Mouse (Mus musculus) cerebellum, adult 2 months (tissue): Measurements from ENCODE around the gene Cox4i2. TPM values are rescaled to one million over a fixed set of nuclear protein-coding genes. Genes with fewer than 3 reads are reported as not detected.
A peak's percentile ranks its signal among the peaks of the same experiment; 100 is the strongest.

Experiments
- DNase-seq, 2 experiments: peaks; one replicate each; pipeline ENCODE4 v3.0.0; 2021
- H3K27ac ChIP-seq: fragments of 200-500 bp; 2 replicates; pipeline ENCODE4 v1.5.1; 2012; ENCODE audit warnings: low read length, control low read depth, inconsistent platforms; ENCODE audit not compliant: insufficient read depth
- H3K27me3 ChIP-seq: fragments of 200-500 bp; 2 replicates; pipeline ENCODE4 v1.6.1; 2012; ENCODE audit warnings: inconsistent platforms, mild to moderate bottlenecking, low read length, moderate library complexity; ENCODE audit not compliant: control insufficient read depth, insufficient read depth
- H3K4me1 ChIP-seq: fragments of 200-500 bp; 2 replicates; pipeline ENCODE4 v1.6.1; 2011; ENCODE audit warnings: low read length; ENCODE audit not compliant: control insufficient read depth, insufficient read depth
- H3K4me3 ChIP-seq: fragments of 200-500 bp; replicated peaks from 2 replicates; pipeline ENCODE3; 2011; ENCODE audit warnings: mild to moderate bottlenecking, low read depth, low read length, control low read depth; ENCODE audit not compliant: insufficient read depth
- CTCF ChIP-seq: fragments of 200-500 bp; IDR thresholded peaks from 2 replicates; pipeline ENCODE4 v1.5.1; 2011; ENCODE audit warnings: low read depth, mild to moderate bottlenecking, control low read depth, low read length, moderate library complexity, borderline replicate concordance; ENCODE audit not compliant: insufficient read depth
- POLR2A ChIP-seq: fragments of 200-500 bp; IDR thresholded peaks from 2 replicates; pipeline ENCODE4 v1.6.1; 2011; ENCODE audit warnings: low read length, control low read depth, borderline replicate concordance; ENCODE audit not compliant: insufficient read depth
- WGBS: fragments of 180-500 bp; shearing (Covaris S2); methylation state at CpG from one replicate; pipeline ENCODE4 v1.1.7; 2018; 5-methylcytosine and 5-hydroxymethylcytosine counted together
- polyA plus RNA-seq: library from polyadenylated mRNA; depleted of rRNA; stranded (reverse); fragments of >200 nt; gene quantifications from 2 replicates; pipeline ENCODE4 v1.2.3, GENCODE M21; 2012

Gene Cox4i2
- polyA plus RNA-seq, 1 experiment, result 9.2 TPM

DNA sequence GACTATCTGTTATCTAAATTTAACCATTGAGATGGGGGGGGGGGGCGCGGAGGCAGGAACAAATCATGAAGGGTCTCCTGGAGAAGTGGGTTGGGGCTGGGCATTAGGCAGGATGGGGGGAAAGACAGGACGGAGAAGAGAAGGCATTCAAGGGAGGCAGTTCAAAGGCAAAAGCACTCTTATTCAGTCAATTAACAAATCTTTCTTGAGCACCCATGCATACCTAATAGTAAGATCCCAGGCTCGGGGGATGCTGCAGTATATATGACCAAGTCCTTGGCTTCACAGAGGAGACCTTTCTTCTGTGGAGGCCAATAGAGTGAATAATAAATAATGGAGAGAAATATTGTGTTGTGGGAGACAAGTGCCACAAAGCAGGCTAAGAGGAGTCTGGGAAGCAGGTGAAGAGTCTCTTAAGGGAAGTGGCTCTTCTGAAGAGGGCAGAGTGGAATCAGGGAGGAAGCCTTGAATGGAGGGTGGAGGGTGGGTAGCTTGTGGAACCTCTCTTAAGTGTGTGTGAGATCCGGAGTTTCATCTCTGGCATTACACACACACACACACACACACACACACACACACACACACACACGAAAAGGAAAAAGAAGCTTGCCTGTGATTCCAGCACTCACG lies 11.2 kb downstream of the Cox4i2 start:
- no peaks in the 10 kb centered on the region for H3K27me3 ChIP-seq
- no peak overlapping the region for H3K27ac ChIP-seq
- no peak overlapping the region for H3K4me3 ChIP-seq
- peaks cover 3% of the 10 kb centered on the region; the same call in 1 of the 2 replicates for H3K4me1 ChIP-seq
- 62% methylated on average over 7 of the region's 7 CpGs for WGBS
- no peak for TF ChIP-seq POLR2A
- TF ChIP-seq CTCF, result no peak
- no peak for DNase-seq

DNA sequence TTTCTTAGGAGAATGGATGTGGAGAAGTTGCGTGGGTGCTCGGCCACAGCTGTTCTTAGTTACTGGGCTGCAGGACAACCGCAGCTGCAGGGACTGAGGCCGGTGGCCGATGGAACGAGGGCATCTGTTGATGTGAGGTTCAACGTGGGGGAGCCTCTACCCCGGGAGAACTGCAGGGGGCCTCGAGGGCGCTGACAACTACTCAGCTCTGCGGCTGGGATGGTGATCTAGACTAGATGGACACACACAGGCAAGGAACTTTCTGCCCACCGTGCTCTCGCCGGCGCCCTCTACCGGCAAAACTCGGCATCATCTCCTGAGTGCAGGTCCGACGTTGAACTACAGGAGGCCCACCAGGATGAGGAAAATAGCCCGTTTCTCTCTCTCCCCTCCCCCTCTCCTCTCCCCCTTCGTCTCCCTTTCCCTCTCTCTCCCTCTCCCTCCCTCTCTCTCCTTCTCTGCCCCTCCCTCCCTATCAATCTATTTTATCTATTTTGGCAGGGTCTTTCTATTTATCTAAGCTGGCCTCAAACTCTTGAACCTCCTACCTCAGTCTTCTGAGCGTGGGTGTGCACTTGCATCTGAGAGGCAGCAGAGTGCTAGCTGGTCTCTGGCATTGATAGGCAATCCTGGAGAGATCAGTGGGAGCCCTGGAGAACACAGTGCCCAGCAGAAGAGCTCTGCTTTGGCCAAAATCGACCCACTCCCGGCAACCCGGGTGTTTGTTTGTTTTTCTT lies 12.6 kb downstream of the Cox4i2 start:
- Histone ChIP-seq H3K4me3 (no peak overlapping the region), H3K4me1 (no peaks in the 10 kb centered on the region; the same call in 1 of the 2 replicates), H3K27me3 (no peaks in the 10 kb centered on the region), H3K27ac (no peak overlapping the region)
- TF ChIP-seq POLR2A, result no peak
- TF ChIP-seq CTCF, result peak; percentile 94
- 12% methylated on average over 25 of the region's 25 CpGs for WGBS
- peak; percentile 79 to 90 for DNase-seq

DNA sequence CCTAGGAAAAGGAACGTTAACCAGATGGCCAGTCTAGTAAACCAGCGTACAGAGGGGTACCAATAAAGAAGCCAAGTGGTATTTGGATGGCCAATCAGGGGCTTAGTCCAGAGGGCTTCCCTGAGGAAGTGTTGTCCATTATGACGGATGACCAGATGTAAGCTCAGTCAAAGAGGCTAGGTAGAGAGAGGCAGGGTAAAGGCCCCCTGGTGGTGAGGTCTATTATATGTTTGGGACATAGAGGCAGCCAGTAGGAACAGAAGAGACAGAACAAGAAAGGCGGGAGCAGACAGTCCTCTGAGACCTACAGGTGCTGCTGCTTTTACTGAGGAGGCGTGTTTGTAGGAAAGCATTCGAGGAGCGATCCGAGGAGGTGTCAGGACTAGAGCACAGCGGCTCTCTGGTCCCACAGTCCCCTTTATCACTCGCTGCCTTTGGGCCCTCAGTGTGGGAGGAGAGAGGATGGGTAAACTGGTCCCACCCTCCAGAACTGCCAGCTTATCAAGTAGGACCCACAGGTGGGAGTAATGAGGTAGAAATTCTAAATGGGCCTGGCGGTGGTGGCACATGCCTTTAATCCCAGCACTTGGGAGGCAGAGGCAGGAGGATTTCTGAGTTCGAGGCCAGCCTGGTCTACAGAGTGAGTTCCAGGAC lies 13.8 kb downstream of the Cox4i2 start:
- Histone ChIP-seq H3K4me3 (no peak overlapping the region), H3K4me1 (no peaks in the 10 kb centered on the region; the same call in 1 of the 2 replicates), H3K27ac (no peak overlapping the region), H3K27me3 (no peaks in the 10 kb centered on the region)
- WGBS, result 68% methylated on average over 12 of the region's 12 CpGs
- TF ChIP-seq CTCF (peak; percentile 29; the same call in 1 of the 2 replicates), POLR2A (no peak)
- DNase-seq, result no peak

DNA sequence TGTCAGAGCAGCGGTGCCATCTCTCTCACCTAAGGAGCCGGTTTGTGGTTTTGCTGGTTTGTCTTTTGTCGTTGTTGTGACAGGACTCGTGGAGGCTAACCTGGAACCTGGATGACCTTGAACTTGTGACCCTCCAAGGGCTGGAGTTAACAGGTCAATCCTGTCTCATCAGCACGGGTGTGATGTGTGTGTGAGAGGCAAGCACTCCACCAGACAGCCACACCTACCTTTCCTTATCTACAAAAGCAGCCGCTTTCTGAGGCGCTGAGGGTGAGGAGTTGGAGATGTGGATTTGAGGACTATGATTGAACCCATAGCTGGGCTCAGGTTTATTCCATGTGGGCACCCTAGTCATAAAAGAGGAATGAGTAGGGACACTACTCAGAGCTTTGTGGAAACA lies 15.7 kb downstream of the Cox4i2 start:
- no peaks in the 10 kb centered on the region for H3K4me1 ChIP-seq
- TF ChIP-seq POLR2A (no peak), CTCF (no peak)
- no peak overlapping the region for H3K4me3 ChIP-seq
- no peaks in the 10 kb centered on the region for H3K27me3 ChIP-seq
- H3K27ac ChIP-seq, result no peak overlapping the region
- no peak for DNase-seq
- WGBS, result 87% methylated on average over 7 of the region's 7 CpGs

DNA sequence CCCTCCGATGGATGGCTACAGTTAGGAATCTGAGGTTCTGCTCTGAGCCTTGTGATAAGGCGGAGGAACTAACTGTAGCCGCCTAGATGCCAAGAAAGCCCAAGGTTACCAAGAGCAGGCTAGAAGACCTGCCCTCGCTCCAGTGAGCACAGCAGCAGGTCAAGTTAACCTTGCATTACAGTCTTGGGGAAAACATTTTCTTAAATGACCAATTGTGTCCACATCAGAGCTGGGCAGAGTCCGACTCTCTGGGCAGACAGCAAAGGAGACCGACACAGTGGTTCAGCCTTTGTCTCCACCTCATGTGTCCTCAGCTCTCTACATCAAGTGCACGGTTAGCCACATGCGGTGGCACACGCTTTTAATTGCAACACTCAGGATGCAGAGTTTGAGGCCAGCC lies 17.6 kb downstream of the Cox4i2 start:
- TF ChIP-seq CTCF (no peak), POLR2A (no peak)
- DNase-seq, result no peak
- H3K27ac ChIP-seq, result no peak overlapping the region
- 86% methylated on average over 9 of the region's 9 CpGs for WGBS
- H3K27me3 ChIP-seq, result no peaks in the 10 kb centered on the region
- H3K4me3 ChIP-seq, result no peak overlapping the region
- peaks cover 4% of the 10 kb centered on the region; the same call in 1 of the 2 replicates for H3K4me1 ChIP-seq

DNA sequence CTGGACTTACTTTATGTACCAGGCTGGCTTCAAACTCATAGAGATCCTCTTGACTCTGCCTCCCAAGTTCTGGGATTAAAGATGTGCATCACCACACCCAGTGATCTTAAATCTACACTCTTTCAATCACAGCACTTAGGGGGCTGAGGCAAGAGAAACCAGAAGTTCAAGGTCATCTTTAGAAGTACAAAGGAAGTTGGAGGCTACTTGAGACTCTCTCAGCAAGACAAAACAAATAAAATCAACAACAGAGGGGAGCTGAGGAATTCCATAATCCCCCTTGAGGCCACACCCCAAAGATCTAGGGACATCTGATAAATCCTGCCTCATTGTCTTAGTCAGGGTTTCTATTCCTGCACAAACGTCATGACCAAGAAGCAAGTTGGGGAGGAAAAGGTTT lies 18.3 kb downstream of the Cox4i2 start:
- Histone ChIP-seq H3K27me3 (no peaks in the 10 kb centered on the region), H3K4me1 (peaks cover 6% of the 10 kb centered on the region; the same call in 1 of the 2 replicates), H3K4me3 (no peak overlapping the region), H3K27ac (no peak overlapping the region)
- 34% methylated on average over 1 of the region's 1 CpGs for WGBS
- TF ChIP-seq CTCF (no peak), POLR2A (no peak)
- no peak for DNase-seq

DNA sequence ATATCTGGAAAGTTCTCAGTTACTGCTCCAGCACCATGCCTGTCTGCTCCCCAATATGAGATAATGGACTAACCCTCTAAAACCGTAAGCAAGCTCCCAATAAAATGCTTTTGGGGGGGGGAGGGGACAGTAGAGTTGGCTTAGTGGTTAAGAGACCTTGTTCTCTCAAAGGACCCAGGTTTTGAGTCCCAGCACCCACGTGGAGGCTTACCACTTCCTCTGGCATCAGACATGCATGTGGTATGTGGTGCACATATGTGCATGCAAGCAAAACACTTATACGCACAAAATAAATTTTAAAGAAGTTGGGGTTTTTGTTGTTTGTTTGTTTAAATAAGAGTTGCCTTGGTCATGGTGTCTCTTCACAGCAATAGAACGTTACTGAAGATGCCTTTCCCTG lies 21.4 kb downstream of the Cox4i2 start:
- no peak overlapping the region for H3K4me3 ChIP-seq
- DNase-seq, result no peak
- TF ChIP-seq POLR2A (no peak), CTCF (no peak)
- peaks cover 20% of the 10 kb centered on the region for H3K4me1 ChIP-seq
- H3K27me3 ChIP-seq, result no peaks in the 10 kb centered on the region
- no peak overlapping the region for H3K27ac ChIP-seq
- 78% methylated on average over 4 of the region's 4 CpGs for WGBS

DNA sequence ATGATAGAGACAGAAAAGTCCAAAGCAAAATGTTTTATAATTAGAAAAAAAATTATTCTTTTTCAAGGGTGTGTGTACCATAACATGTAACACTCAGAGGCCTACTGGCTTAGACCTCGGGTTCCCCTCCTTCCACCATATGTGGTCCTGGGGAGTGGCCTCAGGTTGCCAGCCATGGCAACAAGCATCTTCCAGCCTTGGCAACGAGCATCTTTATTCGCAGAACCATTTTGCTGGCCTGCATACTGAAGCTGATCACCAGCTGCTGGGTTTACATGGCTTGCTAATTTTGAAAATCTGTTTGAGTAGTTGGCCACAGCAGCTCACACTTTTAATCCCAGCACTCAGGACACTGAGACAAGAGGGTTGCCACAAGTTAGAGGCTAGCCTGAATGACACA lies 22.0 kb downstream of the Cox4i2 start:
- no peaks in the 10 kb centered on the region for H3K27me3 ChIP-seq
- H3K27ac ChIP-seq, result no peak overlapping the region
- no peak overlapping the region for H3K4me3 ChIP-seq
- no peak for DNase-seq
- peaks cover 26% of the 10 kb centered on the region for H3K4me1 ChIP-seq
- TF ChIP-seq CTCF (no peak), POLR2A (no peak)
- 16% methylated on average over 3 of the region's 3 CpGs for WGBS
